Mouse (Mus musculus): Measurements from ENCODE around the gene Slco3a1. TPM values are rescaled to one million over a fixed set of nuclear protein-coding genes. Genes with fewer than 3 reads are reported as not detected.

Gene Slco3a1
- polyA plus RNA-seq, 1 experiment: 18.2 TPM

DNA sequence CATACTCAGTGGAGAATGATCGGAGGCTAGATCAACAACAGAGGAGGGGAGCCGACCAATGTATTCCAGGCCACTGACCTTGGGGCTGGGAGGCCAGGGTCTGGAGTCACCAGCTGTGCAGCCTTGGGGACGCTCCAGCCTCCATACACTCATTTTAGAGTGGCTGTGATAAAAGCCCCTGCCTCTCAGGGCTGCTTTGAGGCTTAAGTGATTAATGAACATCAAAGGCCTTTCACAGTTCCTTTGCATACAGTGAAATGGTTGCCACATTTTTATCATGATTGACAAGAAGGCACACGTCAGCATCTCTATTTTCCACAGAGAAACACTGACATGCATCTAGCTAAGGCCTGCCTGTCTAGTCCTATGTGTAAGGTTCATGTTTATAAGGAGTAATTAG lies 189.0 kb downstream of the Slco3a1 start:
- WGBS: 67% methylated on average over 4 of the region's 4 CpGs
- DNase-seq (ENCODE audit: low read depth, low spot score): no peak

DNA sequence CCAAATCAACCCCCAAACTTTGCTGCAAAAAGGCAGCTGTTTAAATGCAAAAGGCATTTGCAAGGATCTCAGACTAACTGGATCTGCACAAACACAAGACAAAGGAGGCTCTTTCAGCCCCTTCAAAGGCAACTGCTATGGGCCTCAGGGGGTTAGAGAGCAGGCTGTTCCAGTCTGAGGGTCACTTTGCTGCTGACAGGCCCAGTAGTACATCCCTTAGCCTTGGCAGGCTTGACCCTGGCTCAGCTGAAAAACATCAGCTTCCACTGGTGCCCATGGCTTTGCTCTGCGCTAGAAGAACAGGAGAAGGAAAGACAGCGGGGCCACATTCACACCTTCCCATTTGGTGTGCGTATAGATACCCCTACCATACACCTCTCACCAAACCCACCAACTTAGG lies 189.6 kb downstream of the Slco3a1 start:
- 96% methylated on average over 3 of the region's 3 CpGs for whole genome bisulfite sequencing
- DNase-seq (ENCODE audit: low read depth, low spot score): no peak

DNA sequence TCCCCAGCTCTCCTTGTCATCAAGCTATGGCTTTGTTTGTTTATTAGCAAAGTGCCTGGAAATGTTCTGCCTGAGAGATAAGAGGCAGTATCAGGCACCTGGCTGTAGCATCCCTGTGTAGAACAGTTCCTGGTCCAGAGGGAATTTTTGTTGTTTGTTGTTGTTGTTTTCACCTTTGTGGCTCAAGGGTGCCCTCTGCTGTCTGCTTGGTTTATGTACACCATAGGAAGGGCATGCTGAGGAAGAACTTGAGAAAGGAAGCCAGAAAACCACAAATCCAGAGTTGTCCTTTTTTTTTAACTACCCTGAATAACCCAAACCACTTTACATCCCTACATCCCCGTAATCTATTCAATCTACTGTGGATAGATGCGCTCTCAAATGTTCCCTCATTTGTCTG lies 191.1 kb downstream of the Slco3a1 start:
- no peak for DNase-seq (ENCODE audit: low read depth, low spot score)
- 72% methylated on average over 2 of the region's 2 CpGs for WGBS

DNA sequence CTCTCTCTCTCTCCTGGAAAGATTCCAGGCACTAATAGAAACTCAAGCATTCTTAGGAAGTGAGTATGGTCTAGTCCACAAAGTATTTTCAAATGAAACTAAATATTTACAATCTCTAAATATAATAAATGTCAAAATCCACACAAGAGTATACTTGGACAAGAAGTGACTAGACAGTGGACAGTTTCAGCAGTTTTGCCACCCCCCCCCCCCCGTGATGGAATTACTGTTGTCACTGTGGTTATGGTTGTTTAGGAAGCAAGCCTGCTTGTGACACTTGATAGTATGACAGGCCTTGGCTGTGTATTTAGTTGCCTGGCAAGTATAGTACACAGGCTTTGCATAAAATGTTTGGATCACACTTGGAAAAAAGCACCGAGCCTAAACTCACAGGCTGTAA lies 192.9 kb downstream of the Slco3a1 start:
- WGBS: 52% methylated on average over 2 of the region's 2 CpGs
- no peak for DNase-seq (ENCODE audit: low read depth, low spot score)

DNA sequence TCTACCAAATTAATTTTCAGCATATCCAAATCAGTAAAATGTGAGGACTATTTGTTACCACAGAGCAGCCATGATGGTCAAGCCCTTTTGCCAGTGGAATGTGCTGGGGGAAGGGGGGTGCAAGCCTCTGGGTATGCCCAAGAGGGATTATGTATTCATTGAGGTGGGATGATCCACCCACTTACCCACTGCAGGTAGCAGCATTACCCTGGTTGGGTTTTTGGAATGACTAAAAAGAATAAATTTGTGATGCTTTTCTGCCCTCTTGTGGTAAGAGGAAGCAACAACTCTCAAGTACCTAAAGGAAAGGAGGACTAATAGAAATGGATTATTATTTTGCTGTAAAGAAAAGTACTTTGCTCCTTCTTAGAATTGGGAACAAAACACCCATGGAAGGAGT lies 197.6 kb downstream of the Slco3a1 start:
- DNase-seq (ENCODE audit: low read depth, low spot score): no peak

DNA sequence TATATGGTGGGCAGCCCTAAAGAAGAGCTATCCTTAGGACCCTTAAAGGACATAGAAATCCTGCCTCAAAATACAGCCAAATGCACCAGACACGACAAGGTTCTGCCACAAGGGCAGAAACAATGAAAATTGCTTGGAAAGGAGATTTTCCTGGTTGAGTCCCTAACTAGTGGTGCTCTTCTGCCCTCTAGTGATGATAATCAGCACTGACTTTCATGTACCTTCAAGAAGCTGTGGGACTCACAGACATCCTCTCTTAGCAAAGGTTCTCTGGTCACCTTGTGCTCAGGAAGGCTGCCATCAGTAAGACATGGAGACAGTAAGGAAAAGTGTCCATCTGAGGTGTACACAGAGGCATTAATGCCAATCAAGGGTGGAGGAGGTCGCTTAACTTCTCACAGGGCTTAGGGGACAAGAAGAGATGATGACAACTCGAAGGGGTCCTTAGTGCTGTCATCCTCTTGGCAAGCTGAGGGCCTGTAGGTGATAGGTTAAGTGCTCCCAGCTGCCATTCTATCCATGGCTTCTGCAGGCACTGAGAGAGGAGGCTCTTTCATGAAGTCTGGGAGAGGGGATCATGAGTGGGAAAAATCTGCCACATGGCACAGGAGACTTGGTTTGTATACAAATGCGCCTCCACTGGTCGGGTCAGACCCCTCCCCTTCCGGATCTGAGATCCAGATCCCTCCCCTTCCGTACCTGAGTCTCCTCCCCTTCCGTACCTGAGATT lies 199.9 kb downstream of the Slco3a1 start:
- WGBS: 61% methylated on average over 8 of the region's 8 CpGs
- DNase-seq (ENCODE audit: low read depth, low spot score): no peak

DNA sequence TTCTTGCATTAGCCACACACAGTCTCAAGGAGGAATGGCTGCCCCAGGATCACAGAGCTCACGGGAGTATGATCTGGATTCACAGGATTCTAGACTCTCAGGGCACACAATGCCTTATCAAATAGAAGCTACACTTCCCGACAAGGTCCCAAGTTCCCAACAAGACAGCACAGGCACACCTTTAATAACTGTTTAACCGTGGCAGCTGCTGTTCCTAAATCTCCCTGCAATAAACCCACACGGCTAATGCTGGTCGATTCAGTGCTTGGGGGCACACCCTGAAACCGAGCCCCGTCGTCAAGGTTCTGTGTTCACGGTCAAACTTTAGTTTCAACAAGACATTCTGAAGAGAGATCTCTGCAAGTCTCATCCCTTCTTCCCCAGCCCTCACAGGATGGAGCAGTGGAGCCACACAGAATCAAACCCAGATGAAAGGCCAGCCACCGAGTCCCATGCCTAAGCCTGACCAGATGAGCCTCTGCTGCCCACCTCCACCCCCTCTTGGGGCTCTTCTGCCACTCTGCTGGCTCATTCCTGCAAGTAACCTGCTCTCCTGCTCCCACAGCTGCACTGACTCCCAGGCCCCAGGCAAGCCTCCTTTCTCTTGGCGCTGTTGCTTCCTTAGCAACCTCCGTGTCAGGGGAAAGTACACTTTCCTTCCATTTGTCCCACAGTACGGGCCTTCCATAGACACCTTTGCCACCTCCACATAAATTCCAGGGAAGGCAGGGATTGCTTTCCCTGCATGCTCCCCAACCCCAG lies 200.7 kb downstream of the Slco3a1 start:
- WGBS: 42% methylated on average over 13 of the region's 13 CpGs
- no peak for DNase-seq (ENCODE audit: low read depth, low spot score)

DNA sequence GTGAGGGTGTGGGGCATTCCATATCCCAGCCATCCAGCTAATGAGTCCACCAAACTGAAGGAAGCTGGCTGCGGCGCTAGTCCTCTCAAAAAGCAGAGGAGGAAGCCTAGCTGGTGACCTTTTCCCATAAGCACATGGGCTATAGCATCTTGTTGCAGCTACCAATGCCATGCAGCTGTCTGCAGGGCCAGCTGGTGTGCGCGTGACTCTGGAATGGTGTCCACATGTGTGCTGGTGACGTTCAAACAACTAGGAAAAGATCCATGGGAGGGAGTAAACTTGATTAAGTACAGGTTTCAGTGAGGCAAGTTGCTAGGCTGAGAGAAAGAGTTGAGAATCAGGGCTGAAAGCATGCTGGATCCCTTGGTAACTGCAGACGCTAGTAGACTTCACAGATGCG lies 201.3 kb downstream of the Slco3a1 start:
- WGBS: 92% methylated on average over 7 of the region's 7 CpGs
- no peak for DNase-seq (ENCODE audit: low read depth, low spot score)

DNA sequence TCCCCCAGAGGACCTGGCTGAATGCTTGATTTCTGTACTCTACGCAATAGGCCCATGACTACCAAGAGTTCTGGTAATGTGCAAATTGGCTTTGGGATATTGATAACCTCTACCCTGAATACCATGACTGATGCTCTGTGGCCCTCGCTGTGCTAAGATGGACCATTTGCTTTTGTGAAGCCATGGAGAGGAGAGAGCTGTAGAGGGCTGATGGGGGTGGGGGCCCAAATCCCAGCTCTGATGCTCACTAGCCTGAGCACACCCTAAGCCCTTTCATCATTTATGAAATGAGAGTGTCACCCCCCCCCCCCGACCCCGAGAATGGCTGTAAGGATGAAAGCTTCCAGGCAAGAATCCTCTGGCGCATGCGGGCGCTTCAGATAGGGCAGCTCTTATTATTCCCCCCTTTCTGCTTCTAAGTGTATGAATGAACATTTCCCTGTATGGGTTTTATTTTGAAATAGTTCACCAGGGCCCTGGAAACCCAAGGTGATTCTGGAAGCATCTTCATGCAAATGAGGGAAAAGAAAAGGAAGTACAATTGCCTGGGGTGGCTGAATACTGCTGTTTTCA lies 206.2 kb downstream of the Slco3a1 start:
- WGBS: 88% methylated on average over 7 of the region's 7 CpGs
- no peak for DNase-seq (ENCODE audit: low read depth, low spot score)

DNA sequence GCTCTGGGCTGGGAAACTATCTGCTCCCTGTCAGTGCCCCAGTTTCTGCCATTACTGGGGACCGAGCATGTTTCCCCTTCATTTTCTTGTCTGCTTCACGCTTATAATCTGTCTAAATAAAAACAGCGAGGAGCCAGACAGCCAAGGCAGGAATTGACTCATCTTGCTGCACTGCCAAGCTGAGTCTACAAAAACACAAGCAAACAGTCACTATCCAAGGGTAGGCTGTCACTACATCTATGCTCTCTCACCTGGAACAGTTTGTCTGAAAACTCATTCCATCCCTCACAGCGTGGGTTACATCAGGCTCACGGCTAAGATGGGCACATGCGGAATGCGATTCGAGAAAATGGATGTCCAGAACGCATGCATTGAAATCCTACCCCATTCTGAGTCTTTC lies 207.6 kb downstream of the Slco3a1 start:
- no peak for DNase-seq (ENCODE audit: low read depth, low spot score)
- 83% methylated on average over 9 of the region's 9 CpGs for WGBS

DNA sequence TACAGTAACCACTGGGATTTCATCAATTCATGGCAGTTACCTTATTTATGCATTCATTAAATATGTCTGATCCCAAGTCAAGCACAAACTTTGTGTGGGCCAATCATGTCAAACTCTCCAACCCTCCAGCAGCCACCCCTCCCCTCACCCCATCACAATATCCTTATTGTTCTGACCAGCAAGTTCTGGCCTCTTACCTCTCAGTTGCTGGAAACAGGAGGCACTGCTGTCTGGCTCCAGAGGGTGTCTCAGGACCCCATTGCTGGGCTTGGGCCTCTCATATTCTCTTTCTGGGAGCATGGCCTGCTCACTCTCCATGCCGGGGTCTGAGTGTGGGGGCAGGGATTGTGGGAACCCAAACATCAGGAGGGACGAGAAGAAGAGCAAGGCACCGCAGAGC lies 208.1 kb downstream of the Slco3a1 start:
- DNase-seq (ENCODE audit: low read depth, low spot score): no peak
- WGBS: 77% methylated on average over 3 of the region's 3 CpGs

DNA sequence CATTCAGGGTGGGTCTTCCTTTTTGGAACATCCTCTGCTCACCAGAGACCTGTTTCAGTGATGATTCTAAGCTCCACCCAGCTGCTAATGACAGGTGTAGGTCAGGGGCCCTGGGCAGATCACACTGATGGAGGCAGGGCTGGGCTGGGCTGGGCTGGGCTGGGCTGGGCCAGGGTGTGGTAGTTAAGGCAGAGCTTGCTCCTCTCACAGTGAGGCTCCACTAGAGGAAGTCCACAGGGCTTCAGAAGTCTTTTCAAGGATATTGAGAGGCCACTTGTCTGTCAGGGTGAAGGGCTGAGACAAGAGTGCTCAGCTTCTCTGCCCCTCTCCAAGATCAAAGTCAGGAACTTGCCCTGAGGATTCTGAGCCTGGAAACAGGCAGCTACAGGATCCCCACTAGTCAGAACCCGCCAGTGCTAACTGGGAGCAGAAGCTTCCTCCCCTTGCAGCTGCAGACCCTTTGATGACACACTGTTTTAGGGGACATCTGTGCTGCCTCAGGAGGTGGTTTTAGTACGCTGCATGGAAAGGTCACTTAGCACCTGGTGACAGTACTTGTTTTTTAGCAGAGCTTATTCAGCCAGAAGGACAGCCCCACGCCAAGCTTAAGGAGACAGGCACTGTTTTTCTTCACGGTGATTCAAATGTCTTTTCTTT lies 213.3 kb downstream of the Slco3a1 start:
- WGBS: 63% methylated on average over 4 of the region's 4 CpGs
- DNase-seq (ENCODE audit: low read depth, low spot score): no peak

DNA sequence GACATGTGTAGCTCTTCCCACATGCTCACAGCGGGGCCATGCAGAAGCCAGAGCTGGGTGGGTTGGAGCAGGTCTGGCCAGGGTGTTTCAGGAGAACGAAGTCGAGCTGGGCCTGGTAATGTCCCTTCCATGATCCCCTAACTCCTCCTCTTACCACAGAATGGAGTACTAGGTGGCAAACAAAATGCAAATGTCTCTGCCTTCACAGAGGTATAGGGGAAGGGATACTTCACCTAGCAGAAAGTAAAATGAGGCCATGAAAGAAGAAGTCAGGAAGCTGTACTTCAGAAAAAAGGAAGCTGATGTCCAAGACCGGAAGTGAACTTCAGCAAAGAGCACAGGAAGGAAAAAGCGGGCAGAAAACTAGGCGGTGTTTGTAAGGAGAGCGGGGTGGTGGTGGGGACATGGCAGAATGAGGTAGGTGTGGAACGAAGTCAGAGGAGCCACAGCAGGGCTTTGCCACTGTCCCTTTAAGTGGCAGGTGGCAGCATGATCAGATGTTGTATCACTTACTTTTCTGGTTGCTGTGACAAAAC lies 214.1 kb downstream of the Slco3a1 start:
- DNase-seq (ENCODE audit: low read depth, low spot score): no peak
- 87% methylated on average over 8 of the region's 8 CpGs for WGBS

DNA sequence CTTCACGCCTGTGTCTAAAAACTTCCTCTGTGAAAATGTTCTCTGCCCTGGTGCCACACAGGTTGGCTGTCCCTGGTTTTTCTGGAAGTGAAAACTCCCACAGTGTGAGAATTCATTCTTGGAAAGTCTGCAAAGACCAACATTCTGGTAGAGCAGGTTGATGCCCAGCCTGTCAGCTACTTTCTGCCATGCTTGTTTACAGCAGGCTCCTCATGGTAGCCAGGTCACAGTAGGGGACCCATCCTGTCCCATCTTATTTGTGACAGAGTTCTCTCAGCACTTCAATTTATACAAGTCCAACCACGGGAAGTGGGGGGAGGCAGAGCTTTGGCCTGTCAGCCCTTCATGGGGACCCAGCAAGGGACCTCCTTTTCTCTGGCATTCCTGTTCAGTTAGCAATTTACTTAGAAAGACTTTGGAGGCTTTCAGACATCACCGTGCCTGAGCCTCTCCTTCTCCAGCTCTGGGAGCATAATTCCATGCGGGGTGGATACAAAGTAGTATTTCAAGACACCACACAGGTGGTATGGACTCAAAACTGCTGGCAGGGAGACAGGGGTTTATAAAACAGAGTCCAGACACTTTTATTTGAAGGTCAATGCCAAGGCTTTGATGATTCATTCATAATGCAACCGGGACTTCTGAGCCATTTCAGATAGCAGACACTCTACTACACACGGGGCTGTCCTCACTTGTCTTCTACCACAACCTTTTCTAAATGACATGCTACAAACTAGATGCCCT lies 216.7 kb downstream of the Slco3a1 start:
- no peak for DNase-seq (ENCODE audit: low read depth, low spot score)
- 55% methylated on average over 6 of the region's 6 CpGs for WGBS

DNA sequence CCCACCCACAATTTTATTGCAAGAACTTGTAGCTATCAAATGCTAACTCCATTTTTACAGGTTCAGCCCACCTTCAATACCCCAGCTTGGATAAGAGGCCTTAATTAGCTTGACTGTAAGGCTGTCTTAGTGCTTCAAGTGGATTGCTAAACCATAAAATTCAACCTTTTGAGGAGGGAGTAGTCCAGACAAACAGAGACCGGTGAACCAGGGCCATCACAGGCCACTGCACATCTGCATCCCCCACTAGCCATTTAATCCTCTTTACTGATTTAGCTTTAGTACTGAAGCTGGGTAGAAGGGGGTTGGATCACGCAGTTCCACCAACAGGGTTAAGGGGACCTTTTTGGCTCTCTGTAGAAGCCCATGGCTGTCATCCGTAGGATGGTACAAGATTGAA lies 222.3 kb downstream of the Slco3a1 start:
- DNase-seq (ENCODE audit: low read depth, low spot score): no peak
- WGBS: 76% methylated on average over 3 of the region's 3 CpGs

DNA sequence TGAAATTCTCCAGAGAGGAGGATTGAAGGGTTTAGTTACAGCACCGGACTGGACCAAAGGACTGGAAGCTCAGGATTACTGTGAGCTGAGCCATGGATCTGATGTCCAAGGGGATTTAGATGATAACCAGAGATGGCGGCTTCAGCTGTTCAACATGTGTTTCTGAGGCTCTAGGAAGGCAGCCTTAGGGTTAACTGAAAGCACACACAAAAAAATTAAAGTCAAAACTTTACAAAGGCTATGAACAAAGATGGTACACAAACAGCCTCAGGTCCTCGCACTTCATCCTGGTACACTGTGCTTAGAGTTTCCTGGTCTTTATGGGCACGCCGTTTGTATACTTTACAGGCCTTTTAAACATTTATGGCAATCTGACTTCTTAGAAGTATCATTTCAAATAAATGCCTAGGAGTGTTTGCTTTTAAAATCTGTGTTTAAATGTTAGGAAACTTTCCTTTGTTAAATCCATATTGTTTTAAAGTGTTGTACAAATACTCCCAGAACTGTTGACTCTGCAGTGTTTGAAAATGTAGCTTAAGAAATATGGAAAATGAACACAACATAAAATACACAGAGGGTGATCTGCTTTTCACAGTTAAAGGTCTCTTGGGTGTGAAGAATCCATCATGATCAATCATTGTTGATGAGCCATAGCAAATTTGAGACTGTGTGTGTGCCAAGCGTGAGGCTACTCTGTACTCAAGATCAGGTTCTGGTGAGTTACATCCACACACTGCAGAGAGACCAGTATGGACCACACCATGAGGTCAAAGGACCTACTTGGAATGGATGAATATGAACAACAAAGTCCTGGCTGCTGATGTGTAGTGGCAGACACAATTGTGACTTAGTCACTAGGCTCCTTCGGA lies 223.5 kb downstream of the Slco3a1 start:
- 54% methylated on average over 7 of the region's 7 CpGs for WGBS

DNA sequence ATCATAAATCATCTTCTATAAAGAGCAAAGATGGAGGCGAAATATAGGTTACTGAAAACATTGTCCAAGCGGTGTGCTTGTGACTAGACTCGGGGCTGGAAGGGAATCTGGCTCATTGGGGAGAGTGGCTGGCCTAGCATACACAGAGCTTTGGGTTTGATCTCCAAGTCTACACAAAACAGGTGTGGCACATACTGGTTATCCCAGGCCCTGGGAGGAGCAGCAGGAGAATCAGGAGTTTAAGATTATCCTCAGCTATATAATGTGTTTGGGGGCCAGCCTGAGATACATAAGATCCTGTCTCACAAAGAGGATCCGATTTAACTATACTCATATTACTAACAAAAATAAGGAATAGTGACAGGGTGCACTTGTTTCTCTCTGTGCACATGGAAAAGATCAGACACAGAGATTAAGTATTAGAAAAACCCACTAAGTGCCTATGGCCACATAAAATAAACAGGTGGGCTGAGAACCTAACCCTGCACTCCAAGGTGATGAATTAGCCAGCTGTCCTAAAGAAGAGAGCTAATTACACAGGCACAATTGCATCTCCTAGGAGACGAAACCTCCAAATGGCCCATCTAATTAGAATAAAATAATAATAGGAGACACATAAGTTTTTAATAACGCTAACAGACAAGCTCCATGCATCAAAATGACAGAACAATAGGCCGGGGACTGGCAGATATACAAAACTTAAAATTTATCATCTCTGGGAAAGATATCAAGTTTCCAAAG lies 224.3 kb downstream of the Slco3a1 start:
- WGBS: 77% methylated on average over 7 of the region's 7 CpGs

More for the DNA sequence above, 223.5 kb downstream of the Slco3a1 start:
- DNase-seq (ENCODE audit: low read depth, low spot score): no peak

DNA sequence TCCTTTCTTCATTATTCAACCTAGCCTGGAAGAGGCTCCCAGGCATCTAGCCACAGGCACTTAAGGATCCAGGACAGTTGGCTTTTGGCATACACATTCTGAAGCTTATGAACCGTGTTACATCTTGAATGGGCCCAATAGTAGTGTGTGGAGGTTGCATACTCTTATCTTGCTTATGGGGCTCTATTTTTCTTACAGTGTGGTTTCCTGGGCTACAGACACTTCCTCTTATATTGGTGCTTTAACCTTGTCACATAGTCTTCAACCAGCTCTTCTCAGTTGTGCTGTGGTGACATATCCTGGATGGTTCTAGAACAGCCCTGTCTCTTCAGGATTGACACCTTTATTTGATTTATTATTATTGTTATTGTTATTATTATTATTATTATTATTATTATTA lies 225.6 kb downstream of the Slco3a1 start:
- DNase-seq (ENCODE audit: low read depth, low spot score): no peak
- 66% methylated on average over 1 of the region's 1 CpGs for WGBS

More for the DNA sequence above, 224.3 kb downstream of the Slco3a1 start:
- DNase-seq (ENCODE audit: low read depth, low spot score): no peak
